Mouse (Mus musculus): ENCODE results near the gene Aaed1.

GRCm38 (mm10) chr13:64235062-64235715 is 77.3 kb downstream of the Aaed1 start:
- TF ChIP-seq POLR2A (IDR thresholded peaks at IDR 0.05; ENCODE audit: control insufficient read depth, low read depth, low read length) (no peak), CTCF (IDR thresholded peaks at IDR 0.05; ENCODE audit: control insufficient read depth, insufficient read depth, insufficient replicate concordance, low read depth, low read length) (no peak)

Data from testis, adult 2 months (tissue).